Mouse (Mus musculus) spleen, adult 18-20 months (tissue): Measurements from ENCODE around the gene Sptssa.

ENCODE experiments used
- DNase-seq, 2 experiments: peaks; one replicate each; pipeline ENCODE4 v3.0.0; 2022; ENCODE audit warnings: mixed read lengths in 2 of 2

Gene Sptssa

GRCm38 (mm10) chr12:54654741-54655140 lies 1.6 kb downstream of the Sptssa start:
- no peak for DNase-seq

DNA sequence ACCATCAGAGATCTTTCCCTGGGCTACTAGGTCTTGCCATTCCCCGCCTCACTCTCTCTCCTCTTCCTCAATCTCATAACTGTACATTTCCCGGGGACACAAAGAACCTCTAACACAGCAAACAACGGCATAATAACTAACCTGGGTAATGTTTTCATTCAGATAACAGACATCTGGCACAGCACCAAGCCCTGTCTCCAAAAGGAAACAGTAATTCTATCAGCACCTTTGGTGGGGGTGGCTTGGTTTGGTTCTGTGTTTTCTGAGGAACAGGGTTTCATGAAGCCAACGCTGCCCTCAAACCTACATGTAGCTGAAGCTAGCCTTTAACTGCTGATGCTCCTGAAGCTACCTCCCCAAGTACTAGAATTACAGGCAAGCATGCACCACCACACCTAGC lies 2.2 kb downstream of the Sptssa start:
- DNase-seq = no peak

- no peak for DNase-seq
Observed at GRCm38 (mm10) chr12:54652346-54652745, 4.0 kb downstream of the Sptssa start.

DNA sequence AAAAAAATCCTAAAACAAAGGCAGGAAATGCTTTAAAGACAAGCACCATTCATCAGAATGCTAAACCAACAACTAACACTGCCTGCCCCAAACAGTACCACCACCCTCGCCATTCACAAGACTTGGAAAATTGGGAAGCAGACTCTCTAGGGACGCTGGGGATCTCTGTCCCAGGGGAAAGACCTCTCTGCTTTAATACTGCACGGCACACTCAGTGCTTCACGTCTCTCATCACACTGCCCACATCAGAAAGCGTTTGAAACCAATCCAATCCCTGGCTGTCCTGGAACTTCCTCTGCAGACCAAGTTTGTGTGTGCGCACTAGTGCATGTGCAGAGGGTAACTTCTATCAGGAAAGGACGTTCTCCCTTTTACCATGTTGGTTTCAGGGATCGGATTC lies 4.6 kb downstream of the Sptssa start:
- DNase-seq = no peak

GRCm38 (mm10) chr12:54651158-54651557 lies 5.2 kb downstream of the Sptssa start:
- DNase-seq = no peak

DNA sequence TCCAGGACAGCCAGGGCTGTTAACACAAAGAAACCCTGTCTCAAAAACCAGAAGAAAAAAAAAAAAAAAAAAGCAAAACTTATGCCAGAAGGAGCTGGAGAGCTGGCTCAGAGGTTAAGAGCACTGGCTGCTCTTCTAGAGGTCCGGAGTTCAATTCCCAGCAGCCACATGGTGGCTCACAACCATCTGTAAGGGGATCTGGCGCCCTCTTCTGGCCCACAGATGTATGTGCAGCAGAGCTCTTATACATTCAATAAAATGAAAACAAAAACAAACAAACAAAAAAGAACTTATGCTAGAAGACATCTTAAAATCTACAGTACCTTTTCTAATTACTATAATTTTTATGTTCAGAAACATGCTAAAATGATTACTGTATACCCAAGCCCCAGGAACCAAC lies 11.4 kb downstream of the Sptssa start:
- DNase-seq = no peak

GRCm38 (mm10) chr12:54643320-54643892 lies 13.0 kb downstream of the Sptssa start:
- no peak for DNase-seq

DNA sequence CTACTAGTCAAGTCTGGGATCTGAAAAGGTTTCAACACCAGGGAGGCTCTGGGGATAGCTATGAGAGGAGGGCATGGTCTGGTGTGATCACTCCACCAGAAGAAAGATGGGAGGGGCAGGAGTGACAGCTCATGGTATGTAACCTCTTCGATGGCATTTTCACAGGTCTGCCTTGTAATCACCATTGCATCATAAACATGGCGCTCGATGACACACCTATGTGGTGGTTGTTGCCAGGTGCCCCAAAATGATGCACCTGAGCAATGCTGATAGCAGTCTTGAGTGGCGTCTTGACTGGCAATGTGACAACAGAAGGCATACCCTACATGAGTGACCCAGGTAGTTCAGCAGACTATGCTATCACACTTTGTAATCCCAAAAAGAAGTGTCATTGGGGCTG lies 15.0 kb downstream of the Sptssa start:
- no peak for DNase-seq

DNA sequence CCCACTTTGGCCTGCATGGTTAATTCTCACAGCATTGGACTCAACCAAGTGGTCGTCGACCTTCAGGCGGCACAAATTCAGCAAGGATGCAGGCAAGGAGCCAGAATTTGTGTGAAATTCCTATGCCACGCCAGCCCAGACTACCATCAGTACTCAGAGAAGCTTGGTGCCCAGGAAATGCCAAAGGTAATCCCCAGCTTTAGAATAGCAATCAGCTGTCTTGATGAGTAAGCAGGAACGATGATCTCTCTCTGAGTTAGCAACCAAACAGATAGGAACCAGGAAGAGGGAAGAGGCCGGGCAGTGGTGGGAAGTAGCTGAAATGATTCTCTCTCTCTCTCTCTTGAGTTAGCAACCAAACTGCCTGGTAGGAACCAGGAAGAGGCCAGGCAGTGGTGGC lies 16.1 kb downstream of the Sptssa start:
- DNase-seq = no peak

DNA sequence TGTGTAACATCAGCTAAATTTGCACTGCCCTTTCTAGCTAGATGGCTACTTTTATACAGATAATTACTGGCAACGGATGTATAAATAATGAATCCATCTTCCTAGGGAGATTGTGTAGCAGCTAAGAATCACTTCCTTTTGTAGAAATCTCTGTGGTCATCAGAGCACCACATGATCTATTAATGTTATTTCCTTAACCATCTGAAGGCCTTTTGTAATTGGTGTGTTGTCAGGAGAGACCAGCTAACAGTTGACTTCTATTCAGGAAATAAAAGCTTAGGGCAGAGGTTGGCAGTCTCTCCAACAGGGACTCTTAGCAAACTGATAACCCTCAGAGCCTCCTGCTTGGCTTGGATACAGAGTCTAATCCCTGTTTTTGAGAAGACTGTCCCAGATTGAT lies 19.3 kb downstream of the Sptssa start:
- no peak for DNase-seq

DNA sequence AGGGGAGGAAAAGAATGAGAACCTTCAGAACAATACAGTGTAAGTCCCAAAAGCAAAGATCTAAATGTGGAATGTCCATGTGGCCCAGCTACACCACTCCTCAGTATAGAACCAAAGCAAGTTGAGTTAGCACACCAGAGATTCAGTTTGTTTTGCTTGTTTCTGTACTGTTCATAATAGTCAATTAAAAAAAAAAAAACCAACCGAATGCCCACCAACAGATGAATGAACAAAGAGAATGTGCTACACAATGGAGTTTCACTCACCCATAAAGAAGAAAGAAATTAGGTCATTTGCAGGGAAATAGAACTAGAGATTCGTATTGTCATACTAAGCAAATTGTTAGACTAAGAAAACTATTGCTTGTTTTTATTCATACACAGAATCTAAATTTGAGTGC lies 24.2 kb downstream of the Sptssa start:
- DNase-seq = no peak

- no peak for DNase-seq
Observed at GRCm38 (mm10) chr12:54621942-54622341, 34.4 kb downstream of the Sptssa start.

DNA sequence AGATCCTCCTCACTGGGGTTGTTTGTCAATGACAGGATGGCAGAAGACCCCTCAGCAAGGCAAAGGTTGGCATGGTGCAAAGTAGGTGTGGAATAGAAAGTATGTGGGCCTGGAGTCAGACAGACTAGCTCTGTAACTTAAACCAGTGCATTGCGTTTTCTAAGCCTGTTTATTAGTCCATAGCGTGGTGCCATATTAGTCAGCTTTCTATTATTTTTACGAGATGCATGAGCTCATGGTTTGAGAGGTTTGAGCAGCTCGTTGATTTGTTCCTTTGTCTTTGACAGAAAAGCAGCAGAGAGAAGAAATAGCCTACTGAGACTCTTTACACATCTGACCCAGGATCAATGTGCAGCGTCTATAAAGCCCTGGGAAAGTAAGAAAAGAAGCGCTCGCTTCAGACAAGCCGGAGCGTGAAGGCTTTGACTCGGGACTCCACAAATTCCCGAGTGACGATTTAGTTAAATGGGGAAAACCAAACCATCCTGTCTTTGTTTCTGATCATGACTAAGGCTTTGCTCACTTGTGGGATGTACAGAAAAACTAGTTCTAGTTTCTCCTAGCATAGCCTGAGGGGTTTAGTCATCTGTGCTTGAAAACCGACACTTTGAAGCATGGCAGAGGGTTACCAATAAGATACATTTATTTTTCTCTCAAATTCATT lies 36.2 kb downstream of the Sptssa start:
- DNase-seq = no peak

DNA sequence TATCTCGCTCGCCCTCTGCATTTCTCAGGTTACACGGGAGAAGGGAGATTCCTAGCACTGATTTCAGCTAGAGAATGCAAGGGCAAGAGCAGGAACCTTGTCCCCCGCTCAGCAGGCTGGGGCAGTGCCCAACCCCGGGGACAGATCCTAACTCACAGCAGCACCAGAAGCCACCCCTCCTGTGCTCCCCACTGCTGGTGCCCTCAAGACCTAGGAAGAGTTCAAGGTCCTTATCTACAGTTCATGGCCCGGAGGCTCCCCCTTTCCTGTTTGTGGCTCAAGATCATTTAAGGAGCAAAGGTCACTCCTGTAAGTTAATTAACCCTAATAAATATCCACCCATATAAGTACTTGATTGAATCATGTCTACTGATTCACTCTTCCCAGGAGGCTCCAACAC lies 47.4 kb downstream of the Sptssa start:
- no peak for DNase-seq

GRCm38 (mm10) chr12:54605203-54605602 lies 51.2 kb downstream of the Sptssa start:
- no peak for DNase-seq

DNA sequence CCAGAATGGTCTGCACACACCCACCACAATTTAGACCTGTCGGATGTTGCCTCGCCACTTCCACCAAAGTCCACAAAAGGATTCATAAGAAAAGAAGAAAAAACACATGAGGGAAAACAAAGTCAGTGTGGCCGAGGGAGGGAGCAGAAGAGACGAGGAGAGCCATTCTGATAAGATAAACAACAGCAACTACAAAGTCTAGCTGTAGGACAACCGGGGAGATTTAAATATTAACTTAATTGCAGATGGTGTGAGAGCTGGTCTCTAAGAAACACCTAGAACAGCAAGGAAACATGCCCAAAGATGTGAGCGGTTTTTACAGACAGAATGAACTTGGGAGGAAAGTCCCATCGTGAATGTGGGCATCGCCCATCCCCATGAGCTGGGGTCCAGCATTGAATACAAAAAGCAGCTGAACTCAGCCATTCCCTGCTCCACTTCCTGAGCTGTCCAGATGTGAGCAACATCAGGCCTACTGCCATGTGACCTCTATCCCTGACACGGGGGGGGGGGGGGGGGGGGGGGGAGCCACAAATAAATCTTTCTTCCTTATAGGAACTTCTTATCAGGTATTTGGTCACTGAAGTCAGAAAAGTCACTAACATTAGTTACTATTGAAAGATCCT lies 52.7 kb downstream of the Sptssa start:
- DNase-seq = no peak

- DNase-seq = no peak
Observed at GRCm38 (mm10) chr12:54600482-54600881, 55.9 kb downstream of the Sptssa start.

- no peak for DNase-seq
Observed at GRCm38 (mm10) chr12:54598358-54598757, 58.0 kb downstream of the Sptssa start.

DNA sequence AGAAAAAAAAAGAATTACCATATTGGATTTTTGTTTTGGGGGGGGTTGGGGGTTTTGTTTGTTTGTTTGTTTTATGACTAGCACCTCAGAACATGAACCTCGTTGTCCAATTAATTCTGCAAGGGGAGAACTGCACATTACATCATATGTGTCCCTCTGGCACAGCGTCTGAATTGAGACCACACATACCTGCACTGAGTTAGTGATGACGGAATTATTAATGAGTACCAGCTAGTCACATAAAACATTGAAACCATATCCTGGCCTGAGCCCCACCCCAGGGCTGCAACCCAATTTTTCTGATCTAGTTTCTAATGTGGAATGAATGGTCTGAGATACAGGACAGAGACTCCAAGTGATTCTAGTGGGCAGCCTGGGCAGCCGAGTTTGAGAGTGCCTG lies 59.7 kb downstream of the Sptssa start:
- no peak for DNase-seq
